Mouse (Mus musculus): Measurements from ENCODE around the gene Ppp1ca. TPM values are rescaled to one million over a fixed set of nuclear protein-coding genes. Genes with fewer than 3 reads are reported as not detected.
A peak's percentile ranks its signal among the peaks of the same experiment; 100 is the strongest.

The Ppp1ca gene
- polyA plus RNA-seq, 1 experiment from 2014 or later = 425 TPM

GRCm38 (mm10) chr19:4169810-4170209, 22.1 kb upstream of the Ppp1ca start:
- H3K4me2 ChIP-seq = peak overlapping the region; percentile 89
- peak overlapping the region; percentile 70 for H3K27ac ChIP-seq (replicated peaks)
- peak overlapping the region; percentile 71 for H3K9ac ChIP-seq
- peaks cover 54% of the 10 kb centered on the region for H3K4me1 ChIP-seq (replicated peaks)
- H3K9me3 ChIP-seq (replicated peaks) = no peaks in the 10 kb centered on the region
- H3K36me3 ChIP-seq (replicated peaks) = no peaks in the 10 kb centered on the region
- H3K4me3 ChIP-seq (replicated peaks) = peak overlapping the region; percentile 58
- 14% methylated on average over 27 of the region's 27 CpGs for WGBS (ENCODE audit: insufficient replicate concordance)
- H3K27me3 ChIP-seq = peaks cover 7% of the 10 kb centered on the region
- no peak; the same call in 1 of the 2 replicates for ATAC-seq (ENCODE audit: insufficient read depth)

GRCm38 (mm10) chr19:4170723-4171392, 21.0 kb upstream of the Ppp1ca start:
- Histone ChIP-seq H3K9me3 (replicated peaks) (no peaks in the 10 kb centered on the region), H3K9ac (no peak overlapping the region), H3K4me3 (replicated peaks) (no peak overlapping the region), H3K27ac (replicated peaks) (no peak overlapping the region), H3K4me2 (no peak overlapping the region), H3K27me3 (peaks cover 15% of the 10 kb centered on the region), H3K36me3 (replicated peaks) (no peaks in the 10 kb centered on the region), H3K4me1 (replicated peaks) (peaks cover 54% of the 10 kb centered on the region)
- ATAC-seq (ENCODE audit: insufficient read depth) = no peak
- 71% methylated on average over 10 of the region's 10 CpGs for WGBS (ENCODE audit: insufficient replicate concordance)

GRCm38 (mm10) chr19:4171393-4172290, 20.2 kb upstream of the Ppp1ca start:
- 40% methylated on average over 13 of the region's 13 CpGs for WGBS (ENCODE audit: insufficient replicate concordance)
- H3K4me3 ChIP-seq (replicated peaks) = no peak overlapping the region
- peaks cover 54% of the 10 kb centered on the region for H3K4me1 ChIP-seq (replicated peaks)
- no peak overlapping the region for H3K27ac ChIP-seq (replicated peaks)
- no peak overlapping the region for H3K9ac ChIP-seq
- no peaks in the 10 kb centered on the region for H3K36me3 ChIP-seq (replicated peaks)
- H3K9me3 ChIP-seq (replicated peaks) = no peaks in the 10 kb centered on the region
- ATAC-seq (ENCODE audit: insufficient read depth) = no peak
- H3K27me3 ChIP-seq = peaks cover 18% of the 10 kb centered on the region
- H3K4me2 ChIP-seq = no peak overlapping the region

GRCm38 (mm10) chr19:4172925-4173324, 18.9 kb upstream of the Ppp1ca start:
- Histone ChIP-seq H3K4me1 (replicated peaks) (peaks cover 47% of the 10 kb centered on the region), H3K9ac (no peak overlapping the region), H3K27me3 (peaks cover 18% of the 10 kb centered on the region), H3K4me2 (no peak overlapping the region), H3K27ac (replicated peaks) (no peak overlapping the region), H3K36me3 (replicated peaks) (no peaks in the 10 kb centered on the region), H3K9me3 (replicated peaks) (no peaks in the 10 kb centered on the region), H3K4me3 (replicated peaks) (no peak overlapping the region)
- ATAC-seq (ENCODE audit: insufficient read depth) = no peak
- 56% methylated on average over 11 of the region's 11 CpGs for WGBS (ENCODE audit: insufficient replicate concordance)

- 19% methylated on average over 11 of the region's 11 CpGs for WGBS (ENCODE audit: insufficient replicate concordance)
- no peak within 1 kb of the TSS for H3K9ac ChIP-seq
- peaks cover 30% of the 10 kb centered on the region for H3K4me1 ChIP-seq (replicated peaks)
- H3K27ac ChIP-seq (replicated peaks) = no peak within 1 kb of the TSS
- no peaks in the 10 kb centered on the region for H3K9me3 ChIP-seq (replicated peaks)
- peak within 1 kb of the TSS; percentile 27; the same call in 1 of the 2 replicates for H3K4me2 ChIP-seq
- H3K27me3 ChIP-seq = peaks cover 18% of the 10 kb centered on the region
- no peaks in the 10 kb centered on the region for H3K36me3 ChIP-seq (replicated peaks)
- no peak for ATAC-seq (ENCODE audit: insufficient read depth)
- no peak within 1 kb of the TSS for H3K4me3 ChIP-seq (replicated peaks)
Observed at GRCm38 (mm10) chr19:4175368-4175947, 16.4 kb upstream of the Ppp1ca start, which contains the start of gene Carns1. Carns1 (minus strand) TSS chr19:4175479.

- 62% methylated on average over 7 of the region's 7 CpGs for WGBS (ENCODE audit: insufficient replicate concordance)
- Histone ChIP-seq H3K9ac (no peak overlapping the region), H3K27me3 (peaks cover 8% of the 10 kb centered on the region), H3K27ac (replicated peaks) (no peak overlapping the region), H3K36me3 (replicated peaks) (no peaks in the 10 kb centered on the region), H3K4me2 (no peak overlapping the region), H3K4me1 (replicated peaks) (peaks cover 34% of the 10 kb centered on the region), H3K4me3 (replicated peaks) (no peak overlapping the region), H3K9me3 (replicated peaks) (no peaks in the 10 kb centered on the region)
- ATAC-seq (ENCODE audit: insufficient read depth) = no peak
Observed at GRCm38 (mm10) chr19:4180411-4180810, 11.5 kb upstream of the Ppp1ca start.

- ATAC-seq (ENCODE audit: insufficient read depth) = no peak
- no peaks in the 10 kb centered on the region for H3K36me3 ChIP-seq (replicated peaks)
- 40% methylated on average over 3 of the region's 3 CpGs for WGBS (ENCODE audit: insufficient replicate concordance)
Observed at GRCm38 (mm10) chr19:4181892-4182291, 10.0 kb upstream of the Ppp1ca start.

GRCm38 (mm10) chr19:4183689-4184088, 8.2 kb upstream of the Ppp1ca start:
- H3K9ac ChIP-seq = no peak overlapping the region
- no peak overlapping the region for H3K4me2 ChIP-seq
- no peak overlapping the region for H3K4me3 ChIP-seq (replicated peaks)
- no peaks in the 10 kb centered on the region for H3K36me3 ChIP-seq (replicated peaks)
- WGBS (ENCODE audit: insufficient replicate concordance) = 62% methylated on average over 2 of the region's 2 CpGs
- no peaks in the 10 kb centered on the region for H3K9me3 ChIP-seq (replicated peaks)
- no peak for ATAC-seq (ENCODE audit: insufficient read depth)
- H3K27ac ChIP-seq (replicated peaks) = no peak overlapping the region
- H3K27me3 ChIP-seq = no peaks in the 10 kb centered on the region; the same call in 1 of the 2 replicates
- peaks cover 38% of the 10 kb centered on the region for H3K4me1 ChIP-seq (replicated peaks)

More at GRCm38 (mm10) chr19:4181892-4182291, 10.0 kb upstream of the Ppp1ca start:
- Histone ChIP-seq H3K9me3 (replicated peaks) (no peaks in the 10 kb centered on the region), H3K27me3 (no peaks in the 10 kb centered on the region; the same call in 1 of the 2 replicates), H3K4me3 (replicated peaks) (no peak overlapping the region), H3K9ac (no peak overlapping the region), H3K4me1 (replicated peaks) (peaks cover 34% of the 10 kb centered on the region), H3K4me2 (no peak overlapping the region), H3K27ac (replicated peaks) (no peak overlapping the region)

- H3K27ac ChIP-seq (replicated peaks) = peak overlapping the region; percentile 42; the same call in 1 of the 2 replicates
- peak overlapping the region; percentile 19; the same call in 1 of the 2 replicates for H3K4me2 ChIP-seq
Observed at GRCm38 (mm10) chr19:4184976-4185975, 6.6 kb upstream of the Ppp1ca start.

GRCm38 (mm10) chr19:4187303-4187702, 4.6 kb upstream of the Ppp1ca start:
- Histone ChIP-seq H3K4me1 (replicated peaks) (peaks cover 45% of the 10 kb centered on the region), H3K4me3 (replicated peaks) (no peak overlapping the region), H3K9ac (no peak overlapping the region), H3K36me3 (replicated peaks) (no peaks in the 10 kb centered on the region), H3K4me2 (no peak overlapping the region), H3K27ac (replicated peaks) (no peak overlapping the region), H3K9me3 (replicated peaks) (no peaks in the 10 kb centered on the region), H3K27me3 (no peaks in the 10 kb centered on the region)
- ATAC-seq (ENCODE audit: insufficient read depth) = no peak
- WGBS (ENCODE audit: insufficient replicate concordance) = 64% methylated on average over 3 of the region's 3 CpGs

More at GRCm38 (mm10) chr19:4184976-4185975, 6.6 kb upstream of the Ppp1ca start:
- Histone ChIP-seq H3K9me3 (replicated peaks) (no peaks in the 10 kb centered on the region), H3K36me3 (replicated peaks) (no peaks in the 10 kb centered on the region), H3K27me3 (no peaks in the 10 kb centered on the region; the same call in 1 of the 2 replicates), H3K4me1 (replicated peaks) (peaks cover 37% of the 10 kb centered on the region), H3K9ac (no peak overlapping the region), H3K4me3 (replicated peaks) (no peak overlapping the region)
- WGBS (ENCODE audit: insufficient replicate concordance) = 24% methylated on average over 15 of the region's 15 CpGs
- ATAC-seq (ENCODE audit: insufficient read depth) = peak; percentile 55; the same call in 1 of the 2 replicates

All from liver, embryonic 15.5 days (tissue).